Mouse (Mus musculus) hindbrain, embryonic 13.5 days (tissue): Measurements from ENCODE around the gene Tspo2. TPM values are rescaled to one million over a fixed set of nuclear protein-coding genes. Genes with fewer than 3 reads are reported as not detected.

ENCODE experiments used
- ATAC-seq: fragments of 200-750 bp; cut with Nextera tagmentation; 2 replicates; pipeline ENCODE4 v1.8.0; 2017; ENCODE audit warnings: moderate TSS enrichment; ENCODE audit not compliant: low FRiP score
- H3K27ac ChIP-seq: fragments of 300-500 bp; sonication (generic); 2 replicates; pipeline ENCODE4 v1.5.1; 2015; ENCODE audit warnings: inconsistent platforms, mild to moderate bottlenecking, moderate library complexity
- H3K27me3 ChIP-seq: fragments of 300-500 bp; sonication (generic); 2 replicates; pipeline ENCODE4 v1.6.1; 2015; ENCODE audit warnings: mild to moderate bottlenecking, inconsistent platforms
- H3K36me3 ChIP-seq: fragments of 300-500 bp; sonication (generic); 2 replicates; pipeline ENCODE4 v1.6.1; 2015; ENCODE audit warnings: mild to moderate bottlenecking, inconsistent platforms
- H3K4me1 ChIP-seq: fragments of 300-500 bp; sonication (generic); replicated peaks from 2 replicates; pipeline ENCODE4 v1.6.1; 2015; ENCODE audit warnings: inconsistent platforms
- H3K4me2 ChIP-seq: fragments of 300-500 bp; sonication (generic); 2 replicates; pipeline ENCODE4 v1.6.1; 2015; ENCODE audit warnings: inconsistent platforms, mild to moderate bottlenecking, moderate library complexity
- H3K4me3 ChIP-seq: fragments of 300-500 bp; sonication (generic); 2 replicates; pipeline ENCODE4 v1.5.1; 2015; ENCODE audit warnings: mild to moderate bottlenecking, inconsistent platforms
- H3K9ac ChIP-seq: fragments of 300-500 bp; sonication (generic); 2 replicates; pipeline ENCODE4 v1.6.1; 2015; ENCODE audit warnings: mild to moderate bottlenecking, inconsistent platforms
- H3K9me3 ChIP-seq: fragments of 300-500 bp; sonication (generic); 2 replicates; pipeline ENCODE4 v1.6.1; 2016; ENCODE audit warnings: inconsistent platforms
- WGBS: fragments of 180-500 bp; shearing (Covaris S2); methylation state at CpG from one replicate; pipeline ENCODE4 v1.1.7; 2015; 5-methylcytosine and 5-hydroxymethylcytosine counted together
- polyA plus RNA-seq: library from polyadenylated mRNA; unstranded; fragments of >200 nt; fragmentation: Nextera tagmentation; extraction: Ambion mirVana; gene quantifications from 2 replicates; pipeline ENCODE4 v1.2.1, GENCODE M21; 2015

Gene Tspo2
- polyA plus RNA-seq, 1 experiment from 2014 or later: 1.8 TPM

DNA sequence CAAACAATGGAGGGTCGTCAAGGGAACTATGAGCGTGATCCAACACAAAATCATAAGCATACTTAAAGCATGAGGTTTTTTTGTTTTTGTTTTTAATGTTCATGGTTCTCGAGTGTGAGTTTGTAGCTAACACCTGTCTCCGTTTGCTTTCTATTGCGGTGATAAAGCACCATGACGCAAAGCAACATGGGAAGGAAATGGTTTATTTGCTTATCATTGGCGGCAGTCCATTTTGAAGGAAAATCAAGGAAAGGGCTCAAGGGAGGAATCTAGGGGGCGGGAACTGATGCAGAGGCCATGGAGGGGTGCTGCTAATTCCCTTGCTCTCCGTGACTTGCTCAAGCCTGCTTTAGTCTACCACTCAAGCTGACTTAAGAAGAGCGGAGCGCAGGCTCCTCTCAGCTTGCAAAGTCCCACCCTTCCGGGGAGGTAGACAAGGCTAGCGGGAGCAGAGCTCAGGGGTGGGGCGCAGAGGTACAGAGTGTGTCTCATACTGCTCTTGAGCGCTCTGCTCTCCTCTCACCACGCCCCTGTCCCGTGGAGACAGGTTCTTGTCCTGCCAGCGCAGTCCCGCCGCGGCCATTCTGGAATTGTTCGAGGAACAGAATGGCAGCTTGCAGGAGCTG, 15.6 kb upstream of the Tspo2 start:
- 50% methylated on average over 22 of the region's 22 CpGs for WGBS
- Histone ChIP-seq H3K36me3 (no peaks in the 10 kb centered on the region), H3K27me3 (peaks cover 11% of the 10 kb centered on the region; the same call in 1 of the 2 replicates), H3K4me1 (0 out of 2 replicates have a peak, but pooled peaks cover 5% of the 10 kb centered on the region), H3K4me2 (peak overlapping the region; percentile 44), H3K27ac (no peak overlapping the region), H3K4me3 (peak overlapping the region; percentile 21), H3K9me3 (no peaks in the 10 kb centered on the region), H3K9ac (no peak overlapping the region)
- ATAC-seq: peak; percentile 44; the same call in 1 of the 2 replicates

- 0 out of 2 replicates have a peak, but pooled peaks cover 5% of the 10 kb centered on the region for H3K4me1 ChIP-seq
- H3K9ac ChIP-seq: no peak overlapping the region
- no peak for ATAC-seq
- H3K9me3 ChIP-seq: no peaks in the 10 kb centered on the region
- H3K36me3 ChIP-seq: no peaks in the 10 kb centered on the region
- 93% methylated on average over 4 of the region's 4 CpGs for WGBS
- H3K27ac ChIP-seq: no peak overlapping the region
- no peak overlapping the region for H3K4me2 ChIP-seq
- peaks cover 11% of the 10 kb centered on the region; the same call in 1 of the 2 replicates for H3K27me3 ChIP-seq
- no peak overlapping the region for H3K4me3 ChIP-seq
Observed at GRCm38 (mm10) chr17:48463391-48463790, 12.1 kb upstream of the Tspo2 start.

DNA sequence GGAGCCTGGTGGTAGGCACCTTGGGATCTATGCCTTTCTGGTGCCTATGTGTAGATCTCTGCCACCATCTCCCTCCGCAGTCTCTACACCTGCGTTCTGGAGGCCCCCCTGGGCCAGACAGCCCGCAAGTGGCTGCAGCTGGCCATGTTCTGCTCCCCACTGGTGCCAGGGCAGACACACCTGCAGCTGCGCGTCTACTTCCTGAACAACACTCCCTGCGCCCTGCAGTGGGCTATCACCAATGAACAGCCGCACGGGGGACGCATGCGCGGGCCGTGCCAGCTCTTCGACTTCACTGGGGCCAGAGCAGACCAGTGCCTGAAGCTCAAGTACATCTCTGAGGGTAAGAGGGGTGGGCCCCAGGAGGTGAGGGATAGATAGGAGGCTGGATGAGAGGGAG, 10.8 kb upstream of the Tspo2 start:
- no peak overlapping the region for H3K27ac ChIP-seq
- H3K4me1 ChIP-seq: no peaks in the 10 kb centered on the region
- no peak overlapping the region for H3K9ac ChIP-seq
- H3K9me3 ChIP-seq: no peaks in the 10 kb centered on the region
- no peak overlapping the region for H3K4me2 ChIP-seq
- no peak overlapping the region for H3K4me3 ChIP-seq
- H3K27me3 ChIP-seq: peaks cover 7% of the 10 kb centered on the region; the same call in 1 of the 2 replicates
- 97% methylated on average over 13 of the region's 13 CpGs for WGBS
- ATAC-seq: no peak
- no peaks in the 10 kb centered on the region for H3K36me3 ChIP-seq

DNA sequence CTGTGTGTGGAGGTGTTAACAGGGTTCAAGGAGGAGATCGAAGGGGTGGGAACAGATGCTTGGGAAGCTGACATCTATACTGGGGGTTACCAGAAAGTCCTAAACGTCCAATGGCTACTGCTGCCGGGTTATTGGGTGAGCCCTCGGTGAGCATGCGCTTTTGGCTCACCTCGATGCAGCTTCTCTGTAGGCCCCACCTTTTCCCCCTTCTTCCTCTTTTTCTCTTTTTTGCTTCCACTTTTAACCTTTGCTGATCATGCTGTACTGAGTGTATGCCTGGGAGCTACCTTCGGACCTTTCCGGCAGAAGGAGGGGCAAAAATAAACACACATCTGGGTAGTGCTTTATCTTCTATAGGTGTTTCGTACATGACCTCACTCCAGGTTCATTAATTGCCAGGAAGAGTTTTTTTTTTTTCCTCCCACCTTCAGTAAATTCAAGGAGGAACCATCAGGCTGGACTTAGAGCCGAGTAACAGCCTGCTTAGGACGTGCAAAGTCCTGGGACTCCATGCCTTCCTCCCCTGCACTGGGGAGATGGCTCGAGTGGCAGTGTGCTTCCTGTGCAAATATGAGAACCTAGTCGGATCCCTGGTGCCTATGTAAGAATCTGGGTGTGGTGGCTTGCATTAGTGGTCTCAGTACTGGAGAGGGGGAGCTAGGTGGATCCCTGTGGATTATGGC, 6.8 kb upstream of the Tspo2 start:
- Histone ChIP-seq H3K27ac (no peak overlapping the region), H3K36me3 (no peaks in the 10 kb centered on the region), H3K9me3 (no peaks in the 10 kb centered on the region), H3K27me3 (no peaks in the 10 kb centered on the region), H3K9ac (no peak overlapping the region), H3K4me1 (no peaks in the 10 kb centered on the region), H3K4me3 (no peak overlapping the region), H3K4me2 (no peak overlapping the region)
- WGBS: 88% methylated on average over 13 of the region's 13 CpGs
- no peak for ATAC-seq

GRCm38 (mm10) chr17:48455955-48456354, 4.6 kb upstream of the Tspo2 start:
- no peak overlapping the region for H3K4me2 ChIP-seq
- ATAC-seq: no peak
- 90% methylated on average over 2 of the region's 2 CpGs for WGBS

GRCm38 (mm10) chr17:48454688-48455087, 3.4 kb upstream of the Tspo2 start, which contains the start of gene Unc5cl:
Gene Unc5cl (plus strand): TSS chr17:48454901.
- no peaks in the 10 kb centered on the region for H3K9me3 ChIP-seq
- peaks cover 3% of the 10 kb centered on the region; the same call in 1 of the 2 replicates for H3K27me3 ChIP-seq
- no peaks in the 10 kb centered on the region for H3K36me3 ChIP-seq
- H3K4me3 ChIP-seq: no peak within 1 kb of the TSS
- H3K27ac ChIP-seq: no peak within 1 kb of the TSS
- no peak for ATAC-seq
- H3K4me2 ChIP-seq: no peak within 1 kb of the TSS
- 69% methylated on average over 11 of the region's 11 CpGs for WGBS
- H3K9ac ChIP-seq: no peak within 1 kb of the TSS
- peaks cover 11% of the 10 kb centered on the region for H3K4me1 ChIP-seq

More at GRCm38 (mm10) chr17:48455955-48456354, 4.6 kb upstream of the Tspo2 start:
- Histone ChIP-seq H3K4me3 (no peak overlapping the region), H3K9ac (no peak overlapping the region), H3K4me1 (peaks cover 11% of the 10 kb centered on the region), H3K27me3 (no peaks in the 10 kb centered on the region), H3K27ac (no peak overlapping the region), H3K36me3 (no peaks in the 10 kb centered on the region), H3K9me3 (no peaks in the 10 kb centered on the region)

DNA sequence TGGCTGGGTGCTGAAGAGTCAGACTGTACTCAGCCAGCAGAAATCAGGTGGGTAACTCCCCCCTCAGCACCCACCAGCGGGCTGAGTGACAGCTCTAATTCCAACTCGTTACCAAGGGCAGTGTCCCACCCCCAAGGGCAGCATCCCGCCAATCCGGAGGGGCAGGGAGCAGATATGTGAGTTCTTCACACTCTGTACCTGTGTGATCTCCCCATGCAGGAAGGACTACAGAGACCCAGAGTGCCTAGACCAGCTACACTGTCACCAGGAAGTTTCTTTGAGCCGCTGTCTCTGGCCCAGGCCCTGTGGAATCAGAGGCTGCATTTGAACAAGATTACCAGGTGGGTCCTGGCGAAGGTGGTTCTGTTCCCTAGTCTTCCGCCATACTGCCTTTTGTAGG, 2.9 kb upstream of the Tspo2 start:
- Histone ChIP-seq H3K27me3 (peaks cover 3% of the 10 kb centered on the region; the same call in 1 of the 2 replicates), H3K27ac (no peak overlapping the region), H3K36me3 (no peaks in the 10 kb centered on the region), H3K9me3 (no peaks in the 10 kb centered on the region), H3K9ac (no peak overlapping the region), H3K4me1 (peaks cover 11% of the 10 kb centered on the region), H3K4me3 (no peak overlapping the region), H3K4me2 (no peak overlapping the region)
- 61% methylated on average over 7 of the region's 7 CpGs for WGBS
- no peak for ATAC-seq

DNA sequence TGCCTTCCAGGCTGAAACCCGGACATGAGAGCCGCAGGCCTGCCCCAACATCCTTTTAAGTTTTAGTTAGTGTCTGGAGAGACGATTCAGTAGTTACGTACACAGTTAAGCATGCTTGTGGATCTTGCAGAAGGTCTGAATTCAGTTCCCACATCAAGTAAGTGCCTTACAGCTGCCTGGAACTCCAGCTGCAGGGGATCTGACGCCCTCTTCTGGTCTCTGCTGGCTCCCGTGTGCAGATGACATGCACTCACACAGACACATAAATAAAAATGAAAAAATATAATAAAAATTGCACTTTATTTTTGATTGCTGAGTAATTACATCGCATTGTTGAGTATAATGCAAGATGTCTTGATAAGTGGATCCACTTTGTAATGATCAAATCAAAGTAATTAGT, 2.2 kb upstream of the Tspo2 start:
- ATAC-seq: no peak
- H3K36me3 ChIP-seq: no peaks in the 10 kb centered on the region
- WGBS: 80% methylated on average over 7 of the region's 7 CpGs

GRCm38 (mm10) chr17:48451753-48452444, 577 bp upstream of the Tspo2 start:
- H3K4me2 ChIP-seq: no peak overlapping the region
- H3K27ac ChIP-seq: no peak overlapping the region
- no peaks in the 10 kb centered on the region for H3K9me3 ChIP-seq
- peaks cover 11% of the 10 kb centered on the region for H3K4me1 ChIP-seq
- 59% methylated on average over 9 of the region's 9 CpGs for WGBS
- no peak overlapping the region for H3K9ac ChIP-seq
- no peaks in the 10 kb centered on the region for H3K36me3 ChIP-seq
- peaks cover 3% of the 10 kb centered on the region; the same call in 1 of the 2 replicates for H3K27me3 ChIP-seq
- H3K4me3 ChIP-seq: no peak overlapping the region
- no peak for ATAC-seq

More for the DNA sequence above, 2.2 kb upstream of the Tspo2 start:
- Histone ChIP-seq H3K4me1 (peaks cover 11% of the 10 kb centered on the region), H3K4me2 (no peak overlapping the region), H3K27ac (no peak overlapping the region), H3K9me3 (no peaks in the 10 kb centered on the region), H3K27me3 (peaks cover 3% of the 10 kb centered on the region; the same call in 1 of the 2 replicates), H3K9ac (no peak overlapping the region), H3K4me3 (no peak overlapping the region)

- Histone ChIP-seq H3K9ac (no peak overlapping the region), H3K4me1 (peaks cover 11% of the 10 kb centered on the region), H3K9me3 (no peaks in the 10 kb centered on the region), H3K4me2 (no peak overlapping the region), H3K36me3 (no peaks in the 10 kb centered on the region), H3K4me3 (no peak overlapping the region), H3K27ac (no peak overlapping the region), H3K27me3 (peaks cover 3% of the 10 kb centered on the region; the same call in 1 of the 2 replicates)
- 68% methylated on average over 13 of the region's 13 CpGs for WGBS
- ATAC-seq: no peak
Observed at GRCm38 (mm10) chr17:48450666-48451352, 513 bp downstream of the Tspo2 start.

DNA sequence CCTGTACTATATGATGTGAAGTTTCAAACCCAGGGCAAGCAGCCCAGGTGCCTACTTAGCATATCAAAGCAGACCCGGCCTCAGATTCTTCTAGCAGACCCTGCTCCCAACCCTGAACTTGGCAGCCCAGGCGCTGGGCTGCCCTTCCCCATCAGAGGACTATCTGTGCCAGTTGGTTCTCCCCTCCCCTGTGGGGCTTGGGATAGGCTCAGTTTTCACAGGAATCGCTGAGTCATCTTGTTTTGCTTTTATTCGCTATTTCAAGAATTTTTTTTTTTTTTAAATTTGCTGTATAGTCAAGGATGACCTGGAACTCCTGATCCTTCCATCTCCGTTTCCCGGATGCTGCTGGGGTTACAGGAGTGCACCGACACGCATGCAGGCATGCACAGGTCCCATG, 3.6 kb downstream of the Tspo2 start:
- Histone ChIP-seq H3K4me1 (peaks cover 11% of the 10 kb centered on the region), H3K4me3 (no peak overlapping the region), H3K27ac (no peak overlapping the region), H3K27me3 (peaks cover 3% of the 10 kb centered on the region; the same call in 1 of the 2 replicates), H3K4me2 (no peak overlapping the region), H3K9ac (no peak overlapping the region), H3K36me3 (no peaks in the 10 kb centered on the region), H3K9me3 (no peaks in the 10 kb centered on the region)
- ATAC-seq: no peak
- 76% methylated on average over 8 of the region's 8 CpGs for WGBS
